Mouse (Mus musculus) hindbrain, embryonic 13.5 days (tissue): ENCODE data around the gene Hes2. TPM values are rescaled to one million over a fixed set of nuclear protein-coding genes. Genes with fewer than 3 reads are reported as not detected.

ENCODE experiments used
- ATAC-seq: fragments of 200-750 bp; cut with Nextera tagmentation; 2 replicates; pipeline ENCODE4 v1.8.0; 2017; ENCODE audit warnings: moderate TSS enrichment; ENCODE audit not compliant: low FRiP score
- H3K27ac ChIP-seq: fragments of 300-500 bp; sonication (generic); 2 replicates; pipeline ENCODE4 v1.5.1; 2015; ENCODE audit warnings: inconsistent platforms, mild to moderate bottlenecking, moderate library complexity
- H3K27me3 ChIP-seq: fragments of 300-500 bp; sonication (generic); 2 replicates; pipeline ENCODE4 v1.6.1; 2015; ENCODE audit warnings: mild to moderate bottlenecking, inconsistent platforms
- H3K36me3 ChIP-seq: fragments of 300-500 bp; sonication (generic); 2 replicates; pipeline ENCODE4 v1.6.1; 2015; ENCODE audit warnings: mild to moderate bottlenecking, inconsistent platforms
- H3K4me1 ChIP-seq: fragments of 300-500 bp; sonication (generic); replicated peaks from 2 replicates; pipeline ENCODE4 v1.6.1; 2015; ENCODE audit warnings: inconsistent platforms
- H3K4me2 ChIP-seq: fragments of 300-500 bp; sonication (generic); 2 replicates; pipeline ENCODE4 v1.6.1; 2015; ENCODE audit warnings: inconsistent platforms, mild to moderate bottlenecking, moderate library complexity
- H3K4me3 ChIP-seq: fragments of 300-500 bp; sonication (generic); 2 replicates; pipeline ENCODE4 v1.5.1; 2015; ENCODE audit warnings: mild to moderate bottlenecking, inconsistent platforms
- H3K9ac ChIP-seq: fragments of 300-500 bp; sonication (generic); 2 replicates; pipeline ENCODE4 v1.6.1; 2015; ENCODE audit warnings: mild to moderate bottlenecking, inconsistent platforms
- H3K9me3 ChIP-seq: fragments of 300-500 bp; sonication (generic); 2 replicates; pipeline ENCODE4 v1.6.1; 2016; ENCODE audit warnings: inconsistent platforms
- WGBS: fragments of 180-500 bp; shearing (Covaris S2); methylation state at CpG from one replicate; pipeline ENCODE4 v1.1.7; 2015; 5-methylcytosine and 5-hydroxymethylcytosine counted together
- polyA plus RNA-seq: library from polyadenylated mRNA; unstranded; fragments of >200 nt; fragmentation: Nextera tagmentation; extraction: Ambion mirVana; gene quantifications from 2 replicates; pipeline ENCODE4 v1.2.1, GENCODE M21; 2015

The Hes2 gene
- 0.34 and 1.8 TPM in 2 replicates for polyA plus RNA-seq

DNA sequence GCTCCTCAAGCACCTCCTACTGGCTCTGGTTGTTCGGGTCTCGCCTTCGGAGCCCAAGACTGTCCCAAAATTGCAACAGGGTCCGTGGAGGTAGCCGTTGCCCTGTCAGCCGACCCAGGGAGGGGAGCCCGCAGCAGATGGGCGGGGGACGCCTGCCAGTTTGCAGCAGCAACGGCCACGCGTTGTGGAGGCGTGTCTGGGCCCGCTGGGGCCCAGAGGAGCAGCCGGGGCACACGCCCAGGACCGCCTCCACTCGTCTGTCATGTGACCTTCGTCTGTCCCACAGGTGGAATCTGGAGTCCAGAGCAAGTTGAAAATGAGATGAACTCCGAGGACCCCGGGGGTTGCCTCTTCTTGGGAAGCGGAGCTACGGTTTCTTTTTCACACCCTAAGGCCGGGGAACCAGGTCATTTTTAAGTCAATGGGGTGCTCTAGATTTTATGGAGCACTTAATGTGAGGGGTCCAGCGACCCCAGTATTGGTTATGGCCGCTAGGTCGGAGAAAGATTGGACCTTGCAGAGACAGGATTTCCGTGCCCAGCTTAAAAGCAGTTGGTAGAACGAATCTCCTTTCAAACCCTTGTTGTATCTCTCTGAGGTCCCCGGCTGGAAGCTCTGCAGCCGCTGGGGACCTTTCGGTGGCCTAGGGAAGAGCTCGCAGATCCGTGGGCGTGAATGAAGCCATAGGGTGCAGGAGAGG, at the start of gene Hes2:
Gene Hes2 (plus strand): TSS at position 283 of the 700 bp plus-strand sequence.
- no peak within 1 kb of the TSS for H3K9ac ChIP-seq

DNA sequence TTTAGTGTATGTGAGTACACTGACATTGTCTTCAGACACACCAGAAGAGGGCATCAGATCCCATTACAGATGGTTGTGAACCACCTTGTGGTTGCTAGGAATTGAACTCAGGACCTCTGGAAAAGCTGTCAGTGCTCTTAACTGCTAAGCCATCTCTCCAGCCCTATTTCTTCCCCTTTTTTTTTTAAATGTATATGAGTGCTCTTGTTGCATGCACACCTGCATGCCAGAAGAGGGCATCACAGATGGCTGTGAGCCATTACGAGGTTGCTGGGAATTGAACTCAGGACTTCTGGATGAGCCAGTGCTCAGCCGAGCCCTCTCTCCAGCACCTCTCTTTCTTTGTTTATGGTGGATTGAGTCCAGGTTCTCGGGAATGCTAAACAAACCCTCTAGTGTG, 49.2 kb upstream of the Hes2 start:
- 92% methylated on average over 3 of the region's 3 CpGs for WGBS

More for the DNA sequence above, at the start of gene Hes2:
- H3K4me3 ChIP-seq = peak within 1 kb of the TSS; percentile 22
- H3K4me2 ChIP-seq = peak within 1 kb of the TSS; percentile 23
- H3K4me1 ChIP-seq = peaks cover 24% of the 10 kb centered on the region
- WGBS = 5% methylated on average over 35 of the region's 35 CpGs
- peaks cover 89% of the 10 kb centered on the region for H3K27me3 ChIP-seq
- no peak for ATAC-seq
- H3K36me3 ChIP-seq = no peaks in the 10 kb centered on the region
- H3K9me3 ChIP-seq = no peaks in the 10 kb centered on the region
- no peak within 1 kb of the TSS for H3K27ac ChIP-seq

DNA sequence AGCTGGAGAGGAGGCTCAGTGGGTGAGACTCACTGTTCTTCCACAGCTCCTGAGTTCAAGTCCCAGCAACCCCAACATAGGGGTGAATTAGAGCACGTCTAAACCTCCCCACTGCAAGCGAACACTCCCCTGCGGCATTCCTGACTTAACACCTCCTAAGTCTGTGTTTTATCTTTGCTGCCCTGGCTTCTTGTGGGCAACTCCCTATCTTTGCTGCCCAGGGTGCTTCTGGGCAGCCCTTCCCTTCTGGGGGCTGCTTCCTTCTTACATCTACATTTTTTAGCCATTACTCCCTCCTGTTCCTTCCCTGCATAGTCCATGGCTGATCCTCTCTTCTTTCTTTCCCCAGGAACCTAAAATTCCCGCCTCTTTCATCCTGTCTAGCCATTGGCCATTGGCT, 48.0 kb upstream of the Hes2 start:
- Histone ChIP-seq H3K9ac (no peak overlapping the region), H3K4me1 (peaks cover 28% of the 10 kb centered on the region), H3K36me3 (peaks cover 41% of the 10 kb centered on the region), H3K27ac (no peak overlapping the region), H3K4me2 (no peak overlapping the region), H3K27me3 (peaks cover 44% of the 10 kb centered on the region), H3K9me3 (no peaks in the 10 kb centered on the region), H3K4me3 (no peak overlapping the region)
- ATAC-seq = no peak
- WGBS = 90% methylated on average over 4 of the region's 4 CpGs

More for the DNA sequence above, 49.2 kb upstream of the Hes2 start:
- Histone ChIP-seq H3K27me3 (peaks cover 34% of the 10 kb centered on the region), H3K4me2 (no peak overlapping the region), H3K4me1 (peaks cover 22% of the 10 kb centered on the region), H3K36me3 (peaks cover 36% of the 10 kb centered on the region), H3K4me3 (no peak overlapping the region), H3K9ac (no peak overlapping the region), H3K27ac (no peak overlapping the region), H3K9me3 (no peaks in the 10 kb centered on the region)
- no peak for ATAC-seq

DNA sequence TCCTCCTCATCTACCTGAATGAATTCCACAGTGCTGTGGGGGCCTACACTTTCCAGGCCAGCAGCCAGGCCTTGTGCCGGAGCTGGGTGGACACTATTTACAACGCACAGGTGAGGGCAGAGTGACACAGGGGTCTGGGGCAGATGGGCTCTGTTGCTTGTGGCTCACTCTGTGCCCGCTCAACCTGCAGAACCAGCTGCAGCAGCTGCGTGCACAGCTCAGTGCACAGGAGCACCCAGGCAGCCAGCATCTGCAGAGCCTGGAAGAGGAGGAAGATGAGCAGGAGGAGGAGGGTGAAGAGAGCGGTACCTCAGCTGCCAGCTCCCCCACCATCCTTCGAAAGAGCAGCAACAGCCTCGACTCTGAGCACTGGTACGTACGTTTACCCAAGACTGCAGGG, 46.3 kb upstream of the Hes2 start:
- Histone ChIP-seq H3K36me3 (peaks cover 33% of the 10 kb centered on the region), H3K4me1 (peaks cover 37% of the 10 kb centered on the region), H3K27ac (no peak overlapping the region), H3K9me3 (no peaks in the 10 kb centered on the region), H3K9ac (no peak overlapping the region), H3K27me3 (peaks cover 53% of the 10 kb centered on the region), H3K4me3 (no peak overlapping the region), H3K4me2 (no peak overlapping the region)
- no peak for ATAC-seq
- WGBS = 85% methylated on average over 9 of the region's 9 CpGs

DNA sequence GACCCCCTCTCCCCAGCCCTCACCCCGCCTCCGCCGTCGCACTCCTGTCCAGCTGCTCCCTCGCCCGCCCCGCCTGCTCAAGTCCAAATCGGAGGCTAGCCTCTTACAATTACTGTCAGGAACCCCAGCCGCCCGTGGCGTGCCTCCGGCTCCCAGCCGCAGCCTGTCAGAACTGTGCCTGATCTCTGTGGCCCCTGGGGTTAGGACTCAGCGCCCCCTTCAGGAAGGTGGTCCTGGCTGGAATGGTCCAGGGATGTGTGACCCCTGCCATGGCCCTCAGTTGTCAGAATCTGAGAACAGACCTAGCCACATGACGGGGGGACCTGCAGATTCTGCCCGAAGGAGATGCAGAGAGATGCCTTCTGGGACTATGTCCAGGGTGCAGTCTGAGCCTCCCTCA, 44.6 kb upstream of the Hes2 start:
- ATAC-seq = no peak
- WGBS = 51% methylated on average over 16 of the region's 16 CpGs
- Histone ChIP-seq H3K27ac (no peak overlapping the region), H3K9me3 (no peaks in the 10 kb centered on the region), H3K36me3 (peaks cover 33% of the 10 kb centered on the region), H3K4me3 (no peak overlapping the region), H3K27me3 (peaks cover 70% of the 10 kb centered on the region), H3K4me2 (no peak overlapping the region), H3K9ac (no peak overlapping the region), H3K4me1 (peaks cover 19% of the 10 kb centered on the region)

DNA sequence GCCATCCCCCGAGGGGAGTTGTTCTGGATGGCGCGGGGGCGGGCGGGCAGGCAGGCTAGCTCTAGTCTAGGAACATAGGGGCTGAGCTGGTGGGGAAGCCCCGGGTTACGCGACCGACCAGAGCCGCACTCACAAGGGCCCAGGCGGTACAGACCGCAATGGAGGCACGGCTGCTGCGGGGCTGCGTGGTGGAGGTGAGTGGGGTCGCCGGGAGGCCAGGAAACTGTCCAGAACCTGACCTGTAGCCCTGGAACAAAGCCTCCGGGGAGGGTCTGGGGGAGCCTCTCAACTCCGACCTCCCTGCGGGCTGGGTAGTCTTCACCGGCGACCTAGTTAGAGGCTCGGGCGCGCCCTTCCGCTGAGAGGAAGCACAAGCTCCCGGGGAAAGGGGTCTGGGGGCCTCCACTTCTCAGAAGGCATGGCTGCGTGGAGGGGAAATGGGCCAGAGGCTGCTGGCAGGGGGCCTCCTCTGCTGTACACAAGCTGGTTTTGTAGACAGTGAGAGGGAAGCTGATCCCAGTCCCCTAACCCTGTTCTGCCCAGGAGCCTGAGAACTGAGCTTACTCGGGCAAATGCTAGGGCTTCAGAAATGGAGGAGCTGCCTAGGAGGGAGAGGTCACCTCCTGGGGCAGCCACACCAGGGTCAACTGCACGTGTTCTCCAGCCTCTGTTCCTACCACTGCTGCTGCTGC, 42.6 kb upstream of the Hes2 start, which contains the start of gene Tnfrsf25:
Gene Tnfrsf25 (plus strand): TSS at position 14 of the 692 bp plus-strand sequence.
- no peaks in the 10 kb centered on the region for H3K9me3 ChIP-seq
- H3K4me1 ChIP-seq = peaks cover 37% of the 10 kb centered on the region
- H3K27ac ChIP-seq = no peak within 1 kb of the TSS
- H3K4me3 ChIP-seq = peak within 1 kb of the TSS; percentile 3; the same call in 1 of the 2 replicates
- H3K27me3 ChIP-seq = peaks cover 87% of the 10 kb centered on the region
- no peak for ATAC-seq
- 1% methylated on average over 30 of the region's 30 CpGs for WGBS
- peaks cover 26% of the 10 kb centered on the region for H3K36me3 ChIP-seq
- H3K9ac ChIP-seq = peak within 1 kb of the TSS; percentile 51; the same call in 1 of the 2 replicates
- peak within 1 kb of the TSS; percentile 26 for H3K4me2 ChIP-seq

DNA sequence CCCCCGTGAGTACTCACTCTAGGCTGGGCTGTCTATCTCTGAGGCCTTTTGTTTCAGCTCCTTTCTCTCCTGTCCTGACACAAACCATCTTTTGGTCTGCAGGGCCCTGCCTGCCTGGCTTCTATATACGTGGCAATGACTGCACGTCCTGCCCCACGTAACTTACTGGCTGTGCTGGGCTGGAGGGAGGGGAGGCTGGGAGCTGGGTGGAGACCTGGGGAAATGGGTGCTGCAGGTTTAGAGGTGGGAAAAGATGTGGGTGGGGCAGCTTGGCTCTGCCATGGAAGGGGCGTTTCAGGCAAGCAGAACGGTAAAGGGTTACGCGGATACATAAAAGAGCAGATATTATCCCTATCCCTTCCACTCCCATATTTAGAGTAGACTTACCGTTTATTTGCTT, 41.1 kb upstream of the Hes2 start:
- 69% methylated on average over 9 of the region's 9 CpGs for WGBS
- peaks cover 95% of the 10 kb centered on the region for H3K27me3 ChIP-seq
- no peak overlapping the region for H3K4me3 ChIP-seq
- H3K4me2 ChIP-seq = no peak overlapping the region
- no peak overlapping the region for H3K9ac ChIP-seq
- no peaks in the 10 kb centered on the region for H3K9me3 ChIP-seq
- H3K36me3 ChIP-seq = peaks cover 19% of the 10 kb centered on the region
- no peak for ATAC-seq
- peaks cover 41% of the 10 kb centered on the region for H3K4me1 ChIP-seq
- H3K27ac ChIP-seq = no peak overlapping the region

DNA sequence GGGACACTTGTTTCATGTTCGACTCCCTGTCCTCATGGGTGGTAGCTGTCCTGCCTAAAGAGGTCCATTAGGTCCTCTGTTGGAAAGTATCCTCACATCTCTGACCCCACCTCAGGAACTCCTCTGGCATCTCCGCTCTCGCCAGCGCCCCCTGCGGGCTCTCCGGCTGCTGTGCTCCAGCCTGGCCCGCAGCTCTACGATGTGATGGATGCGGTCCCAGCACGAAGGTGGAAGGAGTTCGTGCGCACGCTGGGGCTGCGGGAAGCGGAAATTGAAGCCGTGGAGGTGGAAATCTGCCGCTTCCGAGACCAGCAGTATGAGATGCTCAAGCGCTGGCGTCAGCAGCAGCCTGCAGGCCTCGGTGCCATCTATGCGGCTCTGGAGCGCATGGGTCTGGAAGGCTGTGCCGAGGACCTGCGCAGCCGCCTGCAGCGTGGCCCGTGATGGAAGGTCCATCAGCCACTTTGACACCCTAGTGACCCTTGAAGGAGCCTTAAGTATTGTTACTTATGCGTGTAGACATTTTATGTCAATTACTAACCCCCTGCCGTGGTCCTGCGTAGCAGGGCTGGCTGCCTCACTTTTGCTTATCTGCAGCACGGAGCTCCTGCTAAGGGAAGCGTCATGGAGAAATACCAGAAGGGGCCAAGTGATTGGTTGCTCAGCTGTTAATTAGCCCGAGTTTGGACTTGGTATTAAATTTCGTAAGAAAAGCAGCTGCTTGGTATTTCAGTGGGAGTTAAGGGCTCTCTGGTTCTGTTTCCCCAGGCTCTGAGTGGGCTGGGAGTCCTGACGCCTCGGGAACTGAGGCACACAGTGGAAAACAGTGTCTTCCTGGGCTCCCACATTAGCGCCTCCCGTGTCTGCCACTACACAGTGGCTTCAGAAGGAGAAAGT, 39.0 kb upstream of the Hes2 start:
- WGBS = 4% methylated on average over 39 of the region's 39 CpGs
- peak overlapping the region; percentile 15; the same call in 1 of the 2 replicates for H3K9ac ChIP-seq
- no peak for ATAC-seq

DNA sequence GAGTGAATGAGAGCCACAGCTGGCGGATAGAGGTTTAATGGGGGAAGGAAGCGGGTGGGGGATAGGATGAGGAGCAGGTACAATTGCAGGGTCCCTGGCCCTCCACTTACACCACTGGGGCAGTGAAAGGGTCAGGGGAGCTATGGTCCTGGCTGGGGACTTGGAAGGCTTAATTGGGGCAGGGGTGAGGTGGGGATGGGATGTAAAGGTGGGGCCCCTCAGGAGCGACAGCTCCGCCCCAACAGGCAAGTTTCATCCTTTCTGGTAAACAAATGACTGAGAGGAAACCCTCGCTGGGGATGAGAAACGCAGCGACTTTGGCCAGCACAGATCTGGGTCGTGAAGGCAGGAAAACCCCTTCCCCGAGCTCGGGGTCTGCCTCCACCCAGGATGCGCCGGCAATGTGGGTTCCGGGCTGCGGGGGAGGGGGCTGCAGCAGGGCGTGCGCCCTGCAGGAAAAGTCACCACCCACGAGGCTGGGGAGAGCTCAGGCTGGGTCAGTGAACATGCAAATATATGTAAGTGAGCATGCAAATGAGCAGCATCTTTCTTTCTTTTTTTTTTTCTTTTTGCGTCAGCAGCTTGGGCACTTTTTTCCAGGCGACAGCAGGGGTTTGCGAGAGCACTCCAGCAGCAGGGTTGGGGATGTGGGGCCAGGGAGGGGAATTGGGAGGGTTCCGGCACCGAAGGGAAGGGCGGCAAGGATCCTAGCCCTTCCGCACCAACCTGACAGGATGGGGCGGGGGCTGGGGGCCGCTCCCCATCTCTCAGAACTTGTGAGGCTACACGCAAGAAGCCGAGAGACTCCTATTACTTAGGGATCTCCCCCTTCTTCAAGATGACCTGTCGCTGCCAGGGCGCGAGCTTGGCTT, 38.1 kb upstream of the Hes2 start:
- H3K9ac ChIP-seq = peak overlapping the region; percentile 15; the same call in 1 of the 2 replicates

More for the DNA sequence above, 39.0 kb upstream of the Hes2 start:
- H3K27me3 ChIP-seq = peaks cover 100% of the 10 kb centered on the region
- peaks cover 6% of the 10 kb centered on the region for H3K36me3 ChIP-seq
- no peaks in the 10 kb centered on the region for H3K9me3 ChIP-seq
- peaks cover 41% of the 10 kb centered on the region for H3K4me1 ChIP-seq
- H3K27ac ChIP-seq = no peak overlapping the region
- H3K4me2 ChIP-seq = peak overlapping the region; percentile 37
- peak overlapping the region; percentile 15 for H3K4me3 ChIP-seq

DNA sequence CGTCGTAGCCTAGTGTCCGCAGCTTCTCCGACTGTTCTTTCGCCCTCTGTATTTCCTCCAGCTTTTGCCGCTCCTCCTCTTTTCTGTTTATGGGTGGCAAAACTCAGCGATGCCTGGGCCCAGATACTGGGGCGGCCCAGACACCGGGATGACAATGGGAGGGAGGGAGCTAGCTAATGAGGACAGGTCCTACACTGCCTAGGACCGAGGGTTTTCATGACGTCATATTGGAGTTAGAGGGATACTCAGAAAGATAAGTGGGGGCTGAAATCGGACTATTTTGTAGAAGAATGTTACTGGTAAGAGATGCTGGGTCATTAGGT, 37.5 kb upstream of the Hes2 start:
- Histone ChIP-seq H3K36me3 (no peaks in the 10 kb centered on the region), H3K27me3 (peaks cover 100% of the 10 kb centered on the region), H3K4me2 (peak overlapping the region; percentile 37), H3K4me3 (peak overlapping the region; percentile 15), H3K9ac (no peak overlapping the region), H3K27ac (no peak overlapping the region), H3K4me1 (peaks cover 43% of the 10 kb centered on the region), H3K9me3 (no peaks in the 10 kb centered on the region)
- under 1% methylated on average over 12 of the region's 12 CpGs for WGBS
- no peak for ATAC-seq

More for the DNA sequence above, 38.1 kb upstream of the Hes2 start:
- WGBS = 1% methylated on average over 30 of the region's 31 CpGs
- H3K4me3 ChIP-seq = peak overlapping the region; percentile 15
- no peaks in the 10 kb centered on the region for H3K36me3 ChIP-seq
- peak overlapping the region; percentile 37 for H3K4me2 ChIP-seq
- ATAC-seq = no peak
- H3K27ac ChIP-seq = no peak overlapping the region
- peaks cover 43% of the 10 kb centered on the region for H3K4me1 ChIP-seq
- H3K27me3 ChIP-seq = peaks cover 100% of the 10 kb centered on the region
- no peaks in the 10 kb centered on the region for H3K9me3 ChIP-seq

DNA sequence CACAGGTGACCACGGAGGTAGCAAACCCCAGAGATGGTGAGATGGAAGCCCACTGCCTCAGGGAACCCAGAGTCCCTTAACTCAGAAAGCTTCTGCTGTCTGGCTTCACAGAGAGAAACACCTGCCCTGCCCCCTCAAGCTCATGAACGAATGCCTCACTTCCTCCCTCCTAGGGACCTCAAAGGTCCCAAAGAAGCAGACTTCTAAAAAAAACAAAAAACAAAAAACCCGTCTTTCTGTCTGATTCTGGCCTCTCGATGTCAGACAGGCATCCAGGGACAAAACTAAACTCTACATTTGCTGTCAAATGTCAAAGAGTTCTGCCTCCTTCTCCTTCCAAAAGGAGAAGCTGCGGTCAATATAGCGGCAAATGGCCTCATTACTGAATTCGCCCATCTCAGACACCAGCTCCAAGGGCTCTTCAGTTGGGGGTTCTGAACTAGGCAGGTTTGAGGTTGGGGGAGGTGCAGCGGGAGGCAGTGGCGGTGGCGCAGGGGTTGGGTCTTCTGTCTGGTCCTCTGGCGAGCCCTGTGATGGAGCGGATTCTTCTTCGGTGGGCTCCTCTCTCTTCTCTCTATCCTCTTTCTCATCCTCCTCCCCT, 34.2 kb upstream of the Hes2 start:
- 10% methylated on average over 13 of the region's 13 CpGs for WGBS
- H3K36me3 ChIP-seq = no peaks in the 10 kb centered on the region
- H3K27me3 ChIP-seq = peaks cover 100% of the 10 kb centered on the region
- H3K27ac ChIP-seq = no peak overlapping the region
- no peak overlapping the region for H3K9ac ChIP-seq
- no peaks in the 10 kb centered on the region for H3K9me3 ChIP-seq
- ATAC-seq = no peak
- H3K4me1 ChIP-seq = peaks cover 42% of the 10 kb centered on the region
- no peak overlapping the region for H3K4me3 ChIP-seq
- H3K4me2 ChIP-seq = no peak overlapping the region
